Mouse (Mus musculus) skeletal muscle tissue, adult 2 months (tissue): Measurements from ENCODE around the gene Il12rb1.
"Not testable (repeated sequence)": the region's sequence is repeated elsewhere in the genome, so short reads cannot be mapped to it uniquely, and the experiment has no call there.

ENCODE experiments used
- DNase-seq: peaks from one replicate; pipeline ENCODE4 v3.0.0-alpha.2; 2012; ENCODE audit warnings: low read depth, low spot score

Il12rb1 gene

DNA sequence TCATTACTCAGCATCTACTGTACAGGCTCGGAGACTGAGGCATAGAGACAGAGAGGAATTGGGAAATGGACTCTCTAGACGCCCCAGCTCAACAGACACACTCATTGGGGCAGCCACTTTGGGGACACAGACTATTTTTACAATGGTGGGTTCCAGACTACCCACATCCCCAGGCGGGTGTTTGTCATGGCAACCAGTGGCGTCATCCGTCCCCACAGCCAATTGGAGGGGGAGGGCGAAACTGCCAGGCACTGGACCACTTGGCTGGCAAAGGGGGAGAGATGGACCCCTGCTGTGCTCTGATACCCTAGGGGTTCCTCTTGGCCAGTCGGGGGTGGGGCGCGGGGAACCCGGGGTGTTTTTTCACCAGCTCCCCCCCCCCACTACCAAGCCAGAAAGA, 7.6 kb upstream of the Il12rb1 start:
- no peak for DNase-seq

GRCm38 (mm10) chr8:70801156-70801555, 7.1 kb upstream of the Il12rb1 start:
- DNase-seq = no peak

GRCm38 (mm10) chr8:70801830-70802229, 6.4 kb upstream of the Il12rb1 start:
- no peak for DNase-seq

- DNase-seq = no peak
Observed at GRCm38 (mm10) chr8:70802786-70803510, 5.3 kb upstream of the Il12rb1 start.

- DNase-seq = no peak
Observed at GRCm38 (mm10) chr8:70803761-70804480, 4.3 kb upstream of the Il12rb1 start.

DNA sequence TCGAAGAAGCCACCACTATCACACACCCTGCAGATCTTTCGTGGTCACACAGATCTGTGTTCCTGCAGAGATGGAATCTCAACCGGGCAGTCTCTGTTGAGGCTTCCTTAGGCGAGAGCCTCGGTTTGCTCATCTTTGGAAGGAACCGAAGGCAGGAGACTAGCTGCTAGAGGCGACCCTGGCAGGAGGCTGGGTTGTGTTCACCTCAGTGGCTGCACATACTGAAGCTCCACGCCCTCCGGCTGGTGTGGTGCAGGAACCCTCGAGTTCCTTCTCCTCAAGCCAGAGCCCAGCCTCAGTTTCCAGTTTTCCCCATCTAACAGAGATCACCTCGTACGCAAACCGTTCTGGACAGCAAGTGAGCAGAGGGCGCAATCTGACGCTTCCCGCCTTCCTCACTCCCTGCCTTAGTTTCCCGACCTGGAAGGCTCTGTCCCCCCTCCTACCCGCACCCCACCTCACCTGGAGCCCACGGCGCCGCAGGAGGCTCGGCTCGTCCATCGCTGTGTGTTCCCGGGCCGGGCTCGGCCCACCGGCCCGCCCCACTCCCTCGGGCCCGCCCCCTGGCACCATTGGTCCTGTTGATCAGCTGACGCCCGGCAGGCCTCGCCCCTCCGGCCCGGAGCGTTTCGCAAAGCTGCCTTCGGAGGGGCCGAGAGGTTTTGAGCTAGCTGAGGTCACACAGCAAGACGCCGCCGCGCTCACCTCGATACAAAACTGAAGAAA, 3.6 kb upstream of the Il12rb1 start, which contains the start of gene Mast3:
Gene Mast3 (minus strand): TSS at position 574 of the 726 bp plus-strand sequence.
- peak; percentile 75 for DNase-seq

DNA sequence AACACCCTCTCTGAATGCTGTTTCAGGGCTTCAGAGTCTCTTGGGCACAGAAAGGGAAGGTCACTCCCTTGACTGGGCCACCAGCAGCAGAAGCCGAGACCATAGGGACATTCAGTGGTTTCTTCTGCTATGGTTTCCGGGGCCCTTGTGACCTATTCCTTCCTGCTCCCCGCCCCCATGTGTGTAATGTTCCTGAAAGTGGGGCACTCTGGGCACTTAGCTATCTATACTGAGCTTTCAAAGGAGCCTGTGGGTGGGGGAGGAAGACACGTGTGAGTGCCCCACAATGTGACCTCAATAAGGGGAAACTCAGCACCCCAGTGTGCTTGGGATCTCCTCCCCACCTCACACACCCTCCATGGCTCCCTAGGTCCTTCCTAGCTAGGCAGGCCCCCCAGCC, 1.7 kb upstream of the Il12rb1 start:
- no peak for DNase-seq

GRCm38 (mm10) chr8:70807304-70807703, 945 bp upstream of the Il12rb1 start:
- no peak for DNase-seq

DNA sequence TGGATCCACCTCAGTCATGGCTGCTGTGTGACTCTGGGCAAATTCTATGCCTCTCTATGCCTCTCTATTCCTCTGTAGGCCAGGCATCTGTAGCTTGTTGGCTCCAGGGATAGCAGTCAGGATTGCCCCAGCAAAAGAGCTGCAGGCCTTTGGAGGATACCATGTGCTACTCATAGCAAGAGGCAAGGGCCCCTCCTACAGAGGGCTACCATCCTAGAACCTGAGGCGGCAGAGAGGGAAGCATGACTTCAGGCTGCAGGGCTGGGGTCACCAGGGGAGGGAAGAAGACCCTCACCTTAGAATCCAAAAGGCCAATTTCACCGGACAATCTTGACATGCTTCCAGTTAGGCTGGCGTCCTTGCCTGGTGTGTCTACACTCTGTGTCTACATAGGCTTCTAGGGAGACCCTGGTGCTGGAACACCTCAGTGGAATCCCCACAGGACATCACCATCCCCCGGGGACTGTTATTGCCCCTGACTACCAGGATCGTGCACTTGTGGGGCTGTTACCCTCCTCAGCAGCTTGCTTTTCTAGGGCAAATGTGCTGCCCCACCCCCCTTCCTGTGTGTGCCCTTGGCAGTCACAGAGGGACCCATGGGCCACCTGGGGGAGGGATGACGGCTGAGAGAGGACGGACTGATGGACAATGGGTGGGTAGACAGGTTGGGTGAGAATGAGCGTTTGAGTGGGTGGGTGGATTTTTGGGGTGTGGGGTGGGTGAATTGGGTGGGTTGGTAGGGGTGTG, 879 bp downstream of the Il12rb1 start:
- DNase-seq = no peak

- no peak for DNase-seq
Observed at GRCm38 (mm10) chr8:70810962-70811680, 2.9 kb downstream of the Il12rb1 start.

- no peak for DNase-seq
Observed at GRCm38 (mm10) chr8:70812055-70812454, 3.8 kb downstream of the Il12rb1 start.

DNA sequence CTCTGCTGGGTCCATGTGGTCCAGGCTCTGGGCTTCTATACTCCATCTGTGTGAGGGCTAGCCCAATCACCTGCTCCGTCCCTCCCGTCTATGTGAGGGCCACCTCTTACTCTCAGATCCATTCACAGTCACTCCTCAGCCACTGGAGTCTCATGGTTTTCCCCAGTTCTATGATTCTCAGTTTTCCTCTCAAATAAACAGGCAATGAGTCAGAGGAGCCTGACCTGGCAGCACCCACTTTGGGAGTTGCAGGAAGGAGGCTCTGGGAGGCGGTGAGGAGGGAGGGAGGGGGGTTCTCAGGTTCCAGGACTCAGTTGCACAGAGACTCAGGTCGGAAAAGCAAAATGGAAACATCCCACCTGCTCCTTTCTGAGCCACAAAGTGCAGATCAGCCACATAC, 4.6 kb downstream of the Il12rb1 start:
- no peak for DNase-seq

DNA sequence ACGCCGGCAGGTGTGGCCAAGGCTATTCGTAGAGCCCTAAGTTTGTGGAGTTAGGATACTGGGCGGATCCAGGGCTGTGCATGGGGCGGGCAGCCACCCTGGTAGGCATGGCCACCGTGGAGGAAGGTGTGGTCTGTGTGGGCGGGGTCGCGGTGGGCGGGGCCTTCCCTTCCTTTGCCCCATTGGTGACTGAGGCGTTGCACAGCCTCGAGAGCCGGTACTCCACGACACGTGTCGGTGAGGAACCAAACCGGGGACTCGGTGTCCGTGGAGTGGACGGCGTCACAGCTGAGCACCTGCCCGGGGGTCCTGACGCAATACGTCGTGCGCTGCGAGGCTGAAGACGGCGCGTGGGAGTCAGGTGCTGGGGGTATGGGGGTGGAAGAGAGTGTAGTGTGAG, 8.4 kb downstream of the Il12rb1 start:
- no peak for DNase-seq

DNA sequence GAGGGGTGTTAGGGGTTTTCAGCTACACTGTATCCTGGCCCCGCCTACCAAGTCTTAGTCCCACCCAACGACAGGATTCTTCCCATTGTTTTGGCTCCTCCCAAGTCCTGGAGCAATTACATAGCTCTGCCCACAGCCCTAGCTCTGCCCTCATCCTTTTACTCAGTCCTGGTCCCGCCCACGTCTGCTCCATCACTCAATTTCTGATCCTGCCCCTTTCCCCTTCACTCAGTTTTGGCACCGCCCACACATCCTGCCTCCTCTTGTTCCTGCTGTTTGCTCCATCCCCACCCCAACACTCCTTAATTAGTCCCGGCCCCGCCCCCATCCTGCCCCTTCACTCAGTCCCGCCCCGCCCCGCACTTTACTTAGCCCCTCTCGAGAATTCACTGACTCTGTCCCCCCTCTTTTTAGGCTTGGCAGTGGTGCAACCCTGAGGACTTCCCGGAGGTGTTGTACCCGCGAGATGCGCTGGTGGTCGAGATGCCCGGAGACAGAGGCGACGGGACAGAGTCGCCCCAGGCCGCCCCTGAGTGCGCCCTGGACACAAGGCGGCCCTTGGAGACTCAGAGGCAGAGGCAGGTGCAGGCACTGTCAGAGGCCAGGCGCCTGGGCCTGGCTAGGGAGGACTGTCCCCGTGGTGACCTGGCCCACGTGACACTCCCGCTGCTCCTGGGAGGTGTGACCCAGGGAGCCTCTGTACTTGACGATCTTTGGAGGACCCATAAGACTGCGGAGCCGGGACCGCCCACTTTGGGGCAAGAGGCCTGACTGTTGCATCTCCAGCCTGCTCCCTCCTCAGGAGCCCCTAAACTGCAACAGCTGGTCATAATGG, 12.1 kb downstream of the Il12rb1 start:
- no peak for DNase-seq

DNA sequence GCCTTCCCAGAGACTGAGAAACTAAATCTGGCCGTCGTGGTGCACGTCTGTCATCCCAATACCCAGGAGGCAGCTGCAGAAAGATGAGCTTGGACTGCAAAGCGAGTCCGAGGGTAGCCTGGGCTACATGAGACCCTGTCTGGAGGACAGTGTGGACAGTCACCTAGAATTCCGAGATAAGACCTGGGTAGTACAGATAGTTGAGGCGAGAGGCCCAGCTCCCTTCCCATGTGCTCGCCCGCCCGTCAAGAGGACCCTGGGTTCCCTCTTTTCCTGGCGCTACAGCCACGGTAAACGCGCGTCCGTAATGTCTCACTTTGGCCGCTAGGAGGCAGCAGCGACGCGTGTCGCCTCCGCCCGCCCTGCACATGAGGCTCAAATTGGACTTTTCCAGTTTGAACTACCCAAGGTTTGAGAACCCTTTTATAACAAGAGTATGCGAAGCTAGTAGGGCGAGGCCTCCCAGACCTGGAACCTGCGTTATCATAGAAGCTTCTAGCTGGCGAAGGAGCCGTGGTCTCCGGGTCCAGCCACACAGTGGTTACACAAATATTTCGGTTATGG, 13.2 kb downstream of the Il12rb1 start:
- DNase-seq = peak; percentile 65

DNA sequence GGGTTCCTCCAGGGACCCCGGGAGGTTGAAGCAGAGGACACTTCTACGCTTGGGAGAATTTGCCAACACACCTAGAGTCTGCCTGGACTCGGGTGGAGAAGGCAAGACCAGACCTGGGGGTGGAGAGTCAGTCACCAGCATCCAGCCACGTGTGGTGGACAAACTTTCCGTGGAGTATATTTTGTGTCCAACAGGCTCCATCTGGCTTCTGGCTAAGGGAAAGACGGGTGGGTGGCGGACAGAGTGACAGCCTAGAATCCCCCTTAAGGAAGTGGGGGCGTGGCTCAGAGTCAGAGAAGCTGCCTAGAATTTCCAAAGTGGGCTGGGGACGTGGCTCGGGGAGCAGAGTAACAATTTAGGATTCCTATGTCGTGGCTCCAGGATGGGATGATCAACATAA, 13.7 kb downstream of the Il12rb1 start:
- no peak for DNase-seq

DNA sequence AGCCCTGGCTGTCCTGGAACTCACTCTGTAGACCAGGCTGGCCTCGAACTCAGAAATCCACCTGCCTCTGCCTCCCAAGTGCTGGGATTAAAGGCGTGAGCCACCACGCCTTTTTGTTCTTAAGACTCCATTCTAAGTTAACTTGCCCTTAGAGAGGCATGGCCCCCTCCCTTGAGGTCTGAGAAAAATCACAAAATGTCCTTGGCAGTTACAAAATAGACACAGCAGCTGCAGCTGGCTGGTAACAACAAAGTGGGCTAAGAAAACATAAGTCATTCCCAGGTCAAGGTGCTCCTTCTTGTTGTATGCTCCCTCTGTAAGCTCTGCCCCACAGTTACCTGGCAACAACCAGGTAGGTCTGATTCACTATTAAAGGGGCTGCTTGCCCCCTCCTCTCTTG, 14.3 kb downstream of the Il12rb1 start:
- DNase-seq = not testable (repeated sequence)

DNA sequence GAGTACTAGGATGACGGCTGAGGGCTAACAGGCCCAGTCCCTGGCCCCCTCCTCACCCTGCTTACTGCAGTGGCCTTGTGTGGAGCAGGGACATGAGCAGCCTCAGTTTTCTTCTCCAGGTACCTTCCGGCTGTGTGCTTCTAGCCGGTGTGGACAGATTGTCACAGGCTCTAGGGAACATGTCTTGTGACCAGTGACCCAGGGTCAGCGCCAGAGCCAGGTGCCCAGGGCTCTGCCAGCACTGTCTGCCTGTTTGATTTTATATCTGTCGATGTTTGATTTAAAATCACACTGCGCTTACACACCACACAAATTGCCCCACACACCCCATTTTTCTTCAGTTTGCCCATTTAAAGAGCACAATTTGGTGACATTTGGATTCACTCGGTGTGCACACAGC, 15.6 kb downstream of the Il12rb1 start:
- no peak for DNase-seq

- no peak for DNase-seq
Observed at GRCm38 (mm10) chr8:70825816-70826215, 17.6 kb downstream of the Il12rb1 start.

DNA sequence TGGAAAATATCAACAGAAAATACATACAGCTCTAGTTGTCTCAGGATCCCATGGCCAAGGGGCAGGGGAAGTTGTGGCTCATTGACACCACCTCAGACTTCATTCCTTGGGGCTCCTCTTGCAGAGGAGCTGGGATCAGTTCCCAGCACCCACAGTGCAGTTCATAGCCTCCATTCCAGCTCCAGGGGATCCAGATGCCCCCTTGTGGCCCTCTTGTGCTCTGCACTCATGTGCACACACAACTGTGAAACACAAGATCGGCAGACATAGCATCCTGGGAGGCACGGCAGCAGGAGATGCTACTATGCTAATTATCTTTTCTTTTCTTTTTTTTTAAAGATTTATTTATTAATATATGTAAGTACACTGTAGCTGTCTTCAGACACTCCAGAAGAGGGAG, 18.8 kb downstream of the Il12rb1 start:
- DNase-seq = no peak
